Mouse (Mus musculus): ENCODE measurements around the gene Mtmr3. TPM values are rescaled to one million over a fixed set of nuclear protein-coding genes. Genes with fewer than 3 reads are reported as not detected.

The Mtmr3 gene
- polyA plus RNA-seq, 1 experiment from 2014 or later, result 27.9 TPM

DNA sequence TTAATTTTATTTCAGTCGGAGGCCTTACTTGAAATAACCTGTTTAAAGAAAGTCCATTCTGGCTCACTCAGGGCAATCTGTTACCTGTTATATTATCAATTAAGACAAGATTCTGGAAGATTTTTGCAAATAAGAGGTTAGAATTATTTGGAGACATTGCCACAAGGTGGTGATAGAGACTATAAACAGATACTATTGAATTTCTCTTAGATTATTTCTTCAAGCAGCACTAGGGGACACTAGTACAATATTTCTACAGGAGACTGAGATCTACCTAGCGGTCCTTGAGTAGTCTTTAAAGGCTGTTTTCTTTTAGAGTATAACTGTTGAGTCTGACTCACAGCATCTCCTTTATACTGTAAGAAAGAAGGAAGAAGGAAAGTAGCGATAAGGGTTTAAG, 158.0 kb downstream of the Mtmr3 start:
- H3K4me2 ChIP-seq (replicated peaks), result no peak overlapping the region
- no peaks in the 10 kb centered on the region for H3K9me3 ChIP-seq (replicated peaks)
- H3K36me3 ChIP-seq, result no peaks in the 10 kb centered on the region
- 74% methylated on average over 3 of the region's 3 CpGs for WGBS
- H3K9ac ChIP-seq, result no peak overlapping the region
- H3K4me3 ChIP-seq (replicated peaks), result no peak overlapping the region
- no peak overlapping the region for H3K27ac ChIP-seq (replicated peaks)
- no peaks in the 10 kb centered on the region for H3K4me1 ChIP-seq
- no peaks in the 10 kb centered on the region for H3K27me3 ChIP-seq
- no peak for ATAC-seq (ENCODE audit: insufficient number of reproducible peaks, low FRiP score, low TSS enrichment, low read depth)

DNA sequence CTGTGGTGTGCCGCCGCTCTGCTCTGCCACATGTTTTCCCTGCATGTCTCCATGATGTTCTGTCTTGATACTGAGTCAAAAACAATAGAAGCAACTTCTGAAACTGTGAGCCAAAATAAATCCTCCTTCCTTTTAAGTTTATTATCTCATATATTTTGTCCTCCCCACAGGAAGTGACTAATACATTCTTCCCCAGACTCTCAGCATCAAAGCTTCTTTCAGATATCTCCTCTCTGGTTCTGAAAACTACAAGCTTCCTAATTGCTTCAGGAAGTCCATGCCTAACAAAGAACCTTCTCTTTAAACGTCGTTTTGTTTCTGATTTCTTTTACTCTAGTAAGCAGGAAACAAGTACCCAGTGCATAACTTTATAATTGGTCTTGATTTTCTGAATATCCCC, 160.2 kb downstream of the Mtmr3 start:
- 47% methylated on average over 4 of the region's 4 CpGs for WGBS
- H3K36me3 ChIP-seq, result no peaks in the 10 kb centered on the region
- no peaks in the 10 kb centered on the region for H3K9me3 ChIP-seq (replicated peaks)
- H3K4me1 ChIP-seq, result no peaks in the 10 kb centered on the region
- no peak for ATAC-seq (ENCODE audit: insufficient number of reproducible peaks, low FRiP score, low TSS enrichment, low read depth)
- H3K27ac ChIP-seq (replicated peaks), result no peak overlapping the region
- no peak overlapping the region for H3K4me2 ChIP-seq (replicated peaks)
- no peak overlapping the region for H3K9ac ChIP-seq
- H3K4me3 ChIP-seq (replicated peaks), result no peak overlapping the region
- H3K27me3 ChIP-seq, result no peaks in the 10 kb centered on the region

Other genes starting within 250 kb of the Mtmr3 start
- gene Hormad2, start 153.8 kb downstream of the Mtmr3 start, polyA plus RNA-seq (2015; fragmentation: Nextera tagmentation; extraction: Ambion mirVana), result 0.32 and 0.43 TPM in 2 replicates
- gene Gm11032, start 25.2 kb upstream of the Mtmr3 start, polyA plus RNA-seq (2015; fragmentation: Nextera tagmentation; extraction: Ambion mirVana), result not detected in 2 replicates
- gene Ascc2, start 42.9 kb upstream of the Mtmr3 start, polyA plus RNA-seq (2015; fragmentation: Nextera tagmentation; extraction: Ambion mirVana), result 29.3 and 33.3 TPM in 2 replicates
- gene Uqcr10, start 109.5 kb upstream of the Mtmr3 start, polyA plus RNA-seq (2015; fragmentation: Nextera tagmentation; extraction: Ambion mirVana), result 734 and 735 TPM in 2 replicates
- 62.8 and 67.1 TPM in 2 replicates for gene Zmat5, start 109.8 kb upstream of the Mtmr3 start, polyA plus RNA-seq (2015; fragmentation: Nextera tagmentation; extraction: Ambion mirVana)
- gene Cabp7, start 151.9 kb upstream of the Mtmr3 start, polyA plus RNA-seq (2015; fragmentation: Nextera tagmentation; extraction: Ambion mirVana), result 0.09 and 0.28 TPM in 2 replicates

Data from embryonic facial prominence, embryonic 15.5 days (tissue).